Mouse (Mus musculus) C2C12 (cell line): ENCODE measurements at regions not wholly inside any gene's neighbourhood (a gene's known extent, or its start where the extent isn't known, plus 50 kb on each side); places are given as distances from the start of the nearest gene placed in this dataset.

Source experiments
- CEBPB ChIP-seq: IDR thresholded peaks from one replicate; pipeline ENCODE4 v1.6.1; 2011; ENCODE audit warnings: low read depth, mild to moderate bottlenecking, control low read depth, moderate library complexity
- CTCF ChIP-seq: IDR thresholded peaks from one replicate; pipeline ENCODE4 v1.5.1; 2011; ENCODE audit not compliant: control insufficient read depth, insufficient read depth, insufficient read length
- FOSL1 ChIP-seq: IDR thresholded peaks from one replicate; pipeline ENCODE4 v1.8.0; 2011; ENCODE audit warnings: mild to moderate bottlenecking, low read length; ENCODE audit not compliant: poor library complexity, insufficient read depth, severe bottlenecking
- MAX ChIP-seq: IDR thresholded peaks from one replicate; pipeline ENCODE4 v1.6.1; 2011; ENCODE audit warnings: mild to moderate bottlenecking, control low read depth
- MYOD1 ChIP-seq: IDR thresholded peaks from one replicate; pipeline ENCODE4 v1.6.1; 2011; ENCODE audit warnings: low read depth; ENCODE audit not compliant: control insufficient read depth, insufficient read length
- MYOG ChIP-seq: IDR thresholded peaks from one replicate; pipeline ENCODE4 v1.6.1; 2011; ENCODE audit not compliant: control insufficient read depth, insufficient read length; ENCODE audit errors: extremely low read depth
- USF1 ChIP-seq: IDR thresholded peaks from one replicate; pipeline ENCODE4 v1.6.1; 2011; ENCODE audit warnings: low read depth, mild to moderate bottlenecking, control low read depth, moderate library complexity

GRCm38 (mm10) chr15:64511176-64511575 is 306.3 kb upstream of the Gm21798 start:
- TF ChIP-seq CTCF (no peak), MAX (no peak), MYOD1 (no peak), CEBPB (no peak), USF1 (no peak), FOSL1 (no peak), MYOG (no peak)
